Mouse (Mus musculus): ENCODE data around the gene Tnfaip8l1. TPM values are rescaled to one million over a fixed set of nuclear protein-coding genes. Genes with fewer than 3 reads are reported as not detected.

Tnfaip8l1 gene
- polyA plus RNA-seq, 1 experiment from 2014 or later = 8.3 TPM

DNA sequence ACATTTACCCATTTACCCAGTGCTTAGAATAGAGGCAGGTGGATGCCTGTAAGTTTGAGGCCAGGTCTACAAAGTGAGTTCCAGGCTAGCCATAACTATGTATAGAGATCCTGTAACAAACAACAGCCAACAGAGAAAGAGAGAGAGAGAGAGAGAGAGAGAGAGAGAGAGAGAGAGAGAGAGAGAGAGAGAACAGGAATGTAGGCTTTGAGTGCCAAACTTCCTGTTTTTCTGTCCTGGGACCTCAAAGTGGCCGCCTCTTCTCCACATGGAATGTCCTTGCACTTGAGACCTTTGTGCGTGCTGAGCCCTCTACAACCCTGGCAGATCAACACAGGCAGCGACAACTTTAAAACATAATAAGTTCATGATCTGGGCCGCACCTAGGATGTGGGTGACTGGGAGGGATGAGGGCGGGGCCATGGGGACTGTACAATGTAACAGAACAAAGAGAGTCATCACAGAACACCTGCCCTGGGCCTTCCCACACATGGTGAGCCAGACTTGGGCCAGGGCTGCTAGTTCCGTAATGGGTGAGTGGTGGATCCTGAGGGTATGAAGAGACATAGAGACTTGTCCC, 1.3 kb downstream of the Tnfaip8l1 start:
- H3K4me3 ChIP-seq (replicated peaks) = no peak overlapping the region
- H3K4me1 ChIP-seq (replicated peaks) = peaks cover 14% of the 10 kb centered on the region
- no peaks in the 10 kb centered on the region for H3K9me3 ChIP-seq
- peaks cover 10% of the 10 kb centered on the region for H3K27me3 ChIP-seq
- peak overlapping the region; percentile 75 for H3K4me2 ChIP-seq
- H3K36me3 ChIP-seq = no peaks in the 10 kb centered on the region
- H3K27ac ChIP-seq = no peak overlapping the region
- no peak for ATAC-seq (ENCODE audit: insufficient number of reproducible peaks, insufficient read depth, low FRiP score, low TSS enrichment, low read depth)
- WGBS = 80% methylated on average over 6 of the region's 6 CpGs
- H3K9ac ChIP-seq (replicated peaks) = no peak overlapping the region

DNA sequence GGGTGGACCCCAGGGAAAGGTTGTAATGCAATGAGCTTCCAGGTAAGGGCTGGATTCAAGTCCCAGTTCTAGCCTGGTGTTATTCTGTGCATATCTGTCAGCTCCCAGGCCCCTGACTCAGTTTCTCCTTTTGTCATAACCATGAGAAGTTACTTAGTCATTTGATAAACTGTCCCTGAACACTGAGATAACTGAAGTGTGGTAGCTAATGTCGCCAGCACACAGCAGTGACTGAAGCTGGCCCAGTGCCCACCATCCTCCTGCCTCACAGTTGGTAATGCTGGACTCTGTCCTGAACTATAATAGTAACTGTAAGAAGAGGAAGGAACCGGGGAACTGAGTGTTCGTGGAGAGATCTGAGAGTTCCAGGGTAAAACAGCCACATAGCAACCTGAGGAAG, 2.2 kb downstream of the Tnfaip8l1 start:
- Histone ChIP-seq H3K4me1 (replicated peaks) (peaks cover 14% of the 10 kb centered on the region), H3K9ac (replicated peaks) (no peak overlapping the region), H3K4me2 (no peak overlapping the region), H3K27ac (no peak overlapping the region), H3K9me3 (no peaks in the 10 kb centered on the region), H3K27me3 (peaks cover under 1% of the 10 kb centered on the region), H3K4me3 (replicated peaks) (no peak overlapping the region), H3K36me3 (no peaks in the 10 kb centered on the region)
- no peak for ATAC-seq (ENCODE audit: insufficient number of reproducible peaks, insufficient read depth, low FRiP score, low TSS enrichment, low read depth)
- 81% methylated on average over 3 of the region's 3 CpGs for WGBS

DNA sequence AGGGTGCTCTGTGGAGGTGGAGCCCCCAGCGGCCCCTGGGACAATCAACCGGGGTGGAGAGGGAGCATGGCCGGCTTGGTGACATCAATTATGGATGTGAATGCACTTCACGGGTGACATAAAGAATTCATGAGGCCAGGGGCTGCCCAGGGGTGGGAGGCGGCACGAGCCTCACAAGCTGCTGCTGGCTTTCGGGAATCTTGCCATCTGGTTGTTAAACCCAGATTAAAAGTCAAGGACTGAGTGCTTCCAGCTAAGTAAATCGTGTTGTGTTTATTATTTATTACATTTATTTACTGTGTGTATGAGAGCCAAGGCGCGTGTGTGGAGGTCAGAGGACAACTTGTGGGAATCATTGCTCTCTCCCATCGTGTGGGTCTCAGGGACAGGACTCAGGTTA, 3.4 kb downstream of the Tnfaip8l1 start:
- WGBS = 68% methylated on average over 11 of the region's 11 CpGs
- Histone ChIP-seq H3K36me3 (no peaks in the 10 kb centered on the region), H3K4me1 (replicated peaks) (peaks cover 14% of the 10 kb centered on the region), H3K27ac (no peak overlapping the region), H3K4me2 (no peak overlapping the region), H3K27me3 (no peaks in the 10 kb centered on the region), H3K4me3 (replicated peaks) (no peak overlapping the region), H3K9me3 (no peaks in the 10 kb centered on the region), H3K9ac (replicated peaks) (no peak overlapping the region; the same call in 1 of the 2 replicates)
- ATAC-seq (ENCODE audit: insufficient number of reproducible peaks, insufficient read depth, low FRiP score, low TSS enrichment, low read depth) = no peak

DNA sequence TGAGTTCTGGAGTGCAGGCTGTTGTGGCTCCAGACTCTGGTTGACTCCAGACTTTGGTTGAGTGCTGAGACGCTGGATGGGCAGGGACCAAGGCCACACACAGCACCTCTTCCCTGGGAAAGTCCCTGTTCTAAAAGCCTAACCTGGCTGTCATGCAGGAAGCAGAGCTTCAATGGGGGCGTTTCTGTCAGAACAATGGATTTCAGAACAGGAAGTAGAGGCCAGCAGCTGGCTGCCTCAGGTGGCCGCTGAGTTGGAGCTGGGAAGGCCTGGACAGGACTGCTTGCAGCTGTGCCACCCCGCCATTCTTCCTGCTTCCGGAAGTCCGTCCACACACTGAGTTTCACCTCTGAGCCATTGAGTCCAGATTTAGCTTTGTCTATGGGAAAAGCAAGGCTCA, 7.6 kb downstream of the Tnfaip8l1 start:
- WGBS = 70% methylated on average over 6 of the region's 6 CpGs

DNA sequence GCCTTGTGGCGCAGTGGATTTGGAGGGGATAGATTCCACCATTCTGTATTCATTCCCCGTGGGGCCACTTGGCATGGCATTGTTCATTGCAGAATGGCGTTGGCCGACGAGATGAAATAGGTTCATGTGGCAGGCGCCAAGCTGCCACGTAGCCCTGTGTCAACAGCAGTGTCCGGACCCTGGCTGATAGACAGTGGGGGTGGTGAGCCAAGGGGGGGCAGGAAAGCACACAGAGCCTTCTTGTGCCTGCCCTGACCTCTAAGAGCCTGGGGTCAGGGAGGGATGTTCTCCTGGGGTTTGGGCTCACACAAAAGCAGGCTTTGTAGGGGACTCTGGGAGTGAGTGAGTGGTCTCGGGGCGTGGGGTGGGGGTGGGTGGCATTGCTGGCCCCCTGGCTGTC, 8.4 kb downstream of the Tnfaip8l1 start:
- Histone ChIP-seq H3K27ac (0 out of 2 replicates have a peak overlapping the region, but pooled peaks have one; percentile 26), H3K4me3 (replicated peaks) (no peak overlapping the region), H3K27me3 (no peaks in the 10 kb centered on the region), H3K4me1 (replicated peaks) (0 out of 2 replicates have a peak, but pooled peaks cover 3% of the 10 kb centered on the region), H3K36me3 (peaks cover 20% of the 10 kb centered on the region), H3K4me2 (no peak overlapping the region), H3K9me3 (no peaks in the 10 kb centered on the region), H3K9ac (replicated peaks) (no peak overlapping the region)
- 80% methylated on average over 10 of the region's 10 CpGs for WGBS
- no peak for ATAC-seq (ENCODE audit: insufficient number of reproducible peaks, insufficient read depth, low FRiP score, low TSS enrichment, low read depth)

More for the DNA sequence above, 7.6 kb downstream of the Tnfaip8l1 start:
- Histone ChIP-seq H3K27me3 (no peaks in the 10 kb centered on the region), H3K36me3 (peaks cover 12% of the 10 kb centered on the region; the same call in 1 of the 2 replicates), H3K4me1 (replicated peaks) (0 out of 2 replicates have a peak, but pooled peaks cover 3% of the 10 kb centered on the region), H3K4me2 (no peak overlapping the region), H3K27ac (0 out of 2 replicates have a peak overlapping the region, but pooled peaks have one; percentile 26), H3K9me3 (no peaks in the 10 kb centered on the region), H3K4me3 (replicated peaks) (no peak overlapping the region), H3K9ac (replicated peaks) (no peak overlapping the region; the same call in 1 of the 2 replicates)
- no peak for ATAC-seq (ENCODE audit: insufficient number of reproducible peaks, insufficient read depth, low FRiP score, low TSS enrichment, low read depth)

DNA sequence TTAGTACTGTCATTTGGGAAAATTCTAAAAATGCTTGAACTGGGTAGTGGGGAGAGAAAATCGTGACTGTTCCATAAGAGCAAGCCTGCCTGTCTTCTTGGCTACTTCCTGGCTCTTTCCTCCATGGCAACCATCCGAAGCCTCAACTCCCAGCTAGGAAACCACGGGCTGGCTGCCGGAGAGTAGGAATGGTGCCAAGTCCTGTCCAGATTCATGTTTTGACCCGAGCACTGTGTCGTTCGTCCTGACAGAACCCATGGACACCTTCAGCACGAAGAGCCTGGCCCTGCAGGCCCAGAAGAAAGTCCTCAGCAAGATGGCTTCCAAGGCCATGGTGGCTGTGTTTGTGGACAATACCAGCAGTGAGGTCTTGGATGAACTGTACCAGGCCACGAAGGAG, 9.2 kb downstream of the Tnfaip8l1 start:
- 85% methylated on average over 9 of the region's 9 CpGs for WGBS
- Histone ChIP-seq H3K9ac (replicated peaks) (no peak overlapping the region), H3K4me3 (replicated peaks) (no peak overlapping the region), H3K9me3 (no peaks in the 10 kb centered on the region), H3K27me3 (no peaks in the 10 kb centered on the region), H3K27ac (no peak overlapping the region), H3K36me3 (peaks cover 29% of the 10 kb centered on the region), H3K4me1 (replicated peaks) (0 out of 2 replicates have a peak, but pooled peaks cover 3% of the 10 kb centered on the region), H3K4me2 (no peak overlapping the region)
- ATAC-seq (ENCODE audit: insufficient number of reproducible peaks, insufficient read depth, low FRiP score, low TSS enrichment, low read depth) = no peak

DNA sequence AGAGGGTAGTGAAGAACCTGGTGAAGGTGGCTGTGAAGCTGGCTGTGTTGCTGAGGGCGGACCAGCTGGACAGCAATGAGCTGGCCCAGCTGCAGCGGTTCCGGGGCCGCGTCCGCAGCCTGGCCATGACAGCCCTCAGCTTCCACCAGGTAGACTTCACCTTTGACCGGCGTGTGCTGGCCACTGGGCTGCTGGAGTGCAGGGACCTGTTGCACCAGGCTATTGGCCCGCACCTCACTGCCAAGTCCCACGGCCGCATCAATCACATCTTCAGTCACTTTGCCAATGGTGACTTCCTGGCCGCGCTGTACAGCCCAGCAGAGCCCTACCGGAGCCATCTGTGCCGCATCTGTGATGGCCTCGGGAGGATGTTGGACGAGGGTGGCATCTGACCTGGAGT, 9.6 kb downstream of the Tnfaip8l1 start:
- Histone ChIP-seq H3K9me3 (no peaks in the 10 kb centered on the region), H3K9ac (replicated peaks) (no peak overlapping the region), H3K4me2 (no peak overlapping the region), H3K27ac (no peak overlapping the region), H3K4me3 (replicated peaks) (no peak overlapping the region), H3K36me3 (peaks cover 33% of the 10 kb centered on the region), H3K4me1 (replicated peaks) (0 out of 2 replicates have a peak, but pooled peaks cover 3% of the 10 kb centered on the region), H3K27me3 (no peaks in the 10 kb centered on the region)
- ATAC-seq (ENCODE audit: insufficient number of reproducible peaks, insufficient read depth, low FRiP score, low TSS enrichment, low read depth) = no peak
- WGBS = 88% methylated on average over 17 of the region's 17 CpGs

DNA sequence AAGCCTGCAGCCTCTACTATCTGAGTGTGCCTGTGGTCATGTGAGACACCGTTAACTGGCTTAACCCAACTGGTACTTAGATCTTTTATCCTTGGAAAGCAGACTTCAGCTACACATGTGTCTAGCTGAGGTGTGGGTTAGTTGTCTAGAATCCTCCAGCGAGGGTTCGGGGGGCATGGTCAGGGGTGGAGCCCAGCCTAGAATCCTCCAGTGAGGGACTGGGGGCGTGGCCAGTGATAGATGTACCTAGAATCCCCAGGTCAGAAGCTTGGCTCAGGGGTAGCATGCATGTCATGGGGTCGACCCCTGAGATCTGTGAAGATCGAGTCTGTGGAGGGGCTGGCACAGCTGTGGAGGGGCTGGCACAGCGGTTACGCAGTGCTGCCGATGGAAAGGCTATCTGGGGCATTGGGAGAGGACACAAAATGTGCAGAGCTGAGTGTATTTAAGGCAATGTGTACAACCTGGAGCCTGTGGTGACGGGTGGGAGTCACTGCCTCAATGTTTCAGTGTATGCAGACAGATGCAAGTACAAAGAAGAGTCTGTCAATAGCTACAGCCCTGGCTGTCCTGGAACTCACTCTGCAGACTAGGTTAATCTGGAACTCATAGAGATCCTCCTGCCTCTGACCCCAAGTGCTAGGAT, 11.2 kb downstream of the Tnfaip8l1 start:
- no peak overlapping the region for H3K9ac ChIP-seq (replicated peaks)
- ATAC-seq (ENCODE audit: insufficient number of reproducible peaks, insufficient read depth, low FRiP score, low TSS enrichment, low read depth) = no peak
- no peaks in the 10 kb centered on the region for H3K9me3 ChIP-seq

DNA sequence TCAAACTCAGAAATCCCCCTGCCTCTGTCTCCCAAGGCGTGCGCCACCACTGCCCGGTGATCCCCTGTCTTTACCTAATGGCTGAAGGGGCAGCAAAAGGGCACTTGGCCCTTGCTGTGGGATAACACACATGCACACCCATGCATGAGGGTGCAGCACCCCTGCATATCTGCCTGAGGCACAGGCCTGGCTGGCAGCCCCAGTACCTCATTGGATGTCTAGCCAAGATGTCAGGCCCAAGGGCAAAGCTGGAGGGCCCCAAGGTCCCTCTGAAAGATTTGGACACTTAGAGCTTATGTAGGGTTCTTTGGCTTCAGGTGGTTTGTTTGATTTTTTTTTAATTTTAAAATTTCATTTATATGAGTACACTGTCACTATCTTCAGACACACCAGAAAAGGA, 13.1 kb downstream of the Tnfaip8l1 start:
- H3K27me3 ChIP-seq = no peaks in the 10 kb centered on the region
- H3K36me3 ChIP-seq = peaks cover 68% of the 10 kb centered on the region

More for the DNA sequence above, 11.2 kb downstream of the Tnfaip8l1 start:
- 0 out of 2 replicates have a peak, but pooled peaks cover 3% of the 10 kb centered on the region for H3K4me1 ChIP-seq (replicated peaks)
- H3K27me3 ChIP-seq = no peaks in the 10 kb centered on the region
- WGBS = 52% methylated on average over 10 of the region's 10 CpGs
- no peak overlapping the region for H3K4me2 ChIP-seq
- no peak overlapping the region for H3K4me3 ChIP-seq (replicated peaks)
- H3K36me3 ChIP-seq = peaks cover 49% of the 10 kb centered on the region
- H3K27ac ChIP-seq = no peak overlapping the region

DNA sequence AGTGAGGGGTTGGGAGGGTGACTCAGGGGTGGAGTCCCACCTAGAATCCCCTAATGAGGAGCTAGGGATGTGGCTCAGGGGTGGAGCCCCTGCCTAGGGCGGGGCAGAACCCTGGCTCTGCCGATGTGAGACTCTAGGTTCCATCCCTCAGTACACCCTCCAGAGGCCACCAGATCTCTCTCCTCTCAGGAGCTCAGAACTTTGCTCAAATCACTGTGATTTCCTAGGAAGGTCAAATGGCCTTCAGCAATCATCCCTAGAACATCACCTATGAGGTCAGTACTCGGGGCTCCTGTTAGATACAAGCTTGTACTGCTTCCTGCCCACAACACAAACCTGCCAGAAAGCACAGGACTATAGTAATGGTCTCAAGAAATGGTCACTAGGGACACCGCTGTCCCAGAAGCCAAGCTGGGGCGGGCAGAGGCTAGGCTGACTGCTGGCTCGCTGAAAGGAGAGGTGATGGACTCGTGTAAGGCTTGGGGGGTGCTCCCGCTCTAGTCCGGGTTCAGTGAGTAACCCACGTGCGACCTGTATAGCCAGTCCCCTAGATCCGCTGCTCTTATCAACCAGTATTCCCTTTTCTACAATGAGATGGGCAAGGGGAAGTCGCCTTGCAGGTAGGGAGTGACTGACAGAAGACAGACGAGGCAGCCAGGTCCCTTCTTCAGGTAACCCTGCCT, 20.8 kb downstream of the Tnfaip8l1 start:
- no peaks in the 10 kb centered on the region for H3K27me3 ChIP-seq
- peak overlapping the region; percentile 74 for H3K27ac ChIP-seq
- peak overlapping the region; percentile 81 for H3K4me3 ChIP-seq (replicated peaks)
- no peaks in the 10 kb centered on the region for H3K9me3 ChIP-seq
- peaks cover 27% of the 10 kb centered on the region for H3K4me1 ChIP-seq (replicated peaks)
- H3K9ac ChIP-seq (replicated peaks) = peak overlapping the region; percentile 74
- H3K36me3 ChIP-seq = peaks cover 59% of the 10 kb centered on the region
- under 1% methylated on average over 14 of the region's 14 CpGs for WGBS
- peak overlapping the region; percentile 94 for H3K4me2 ChIP-seq
- peak; percentile 15; the same call in 1 of the 2 replicates for ATAC-seq (ENCODE audit: insufficient number of reproducible peaks, insufficient read depth, low FRiP score, low TSS enrichment, low read depth)

More for the DNA sequence above, 13.1 kb downstream of the Tnfaip8l1 start:
- Histone ChIP-seq H3K4me2 (no peak overlapping the region), H3K9me3 (no peaks in the 10 kb centered on the region), H3K9ac (replicated peaks) (no peak overlapping the region), H3K27ac (no peak overlapping the region), H3K4me1 (replicated peaks) (0 out of 2 replicates have a peak, but pooled peaks cover 3% of the 10 kb centered on the region), H3K4me3 (replicated peaks) (no peak overlapping the region)
- WGBS = 98% methylated on average over 3 of the region's 3 CpGs
- ATAC-seq (ENCODE audit: insufficient number of reproducible peaks, insufficient read depth, low FRiP score, low TSS enrichment, low read depth) = no peak

DNA sequence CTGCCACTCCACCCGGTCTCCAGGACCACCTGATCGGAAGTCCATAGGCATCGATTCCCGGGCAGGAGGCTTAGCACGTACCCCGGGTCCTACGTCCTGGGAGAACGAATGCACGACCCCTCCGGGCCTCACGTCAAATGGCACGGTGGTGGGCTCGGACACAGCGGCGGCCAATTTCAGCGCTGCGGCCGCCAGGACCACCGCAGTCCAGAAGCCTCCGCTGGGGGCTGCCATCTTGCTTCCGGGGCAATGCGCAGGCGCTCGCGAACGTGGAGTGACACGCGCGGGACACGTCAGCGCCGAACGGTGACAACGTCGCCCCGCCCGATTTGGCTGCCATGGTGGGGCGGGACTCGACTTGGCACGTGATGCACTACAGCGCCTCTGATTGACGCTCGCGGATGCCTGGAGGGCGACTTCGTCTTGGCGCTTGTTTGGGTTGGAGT, 21.4 kb downstream of the Tnfaip8l1 start, which contains the start of gene Mydgf:
Gene Mydgf, minus strand, starts transcription at position 263 of the 446 bp plus-strand sequence.
- peak within 1 kb of the TSS; percentile 74 for H3K9ac ChIP-seq (replicated peaks)
- H3K9me3 ChIP-seq = no peaks in the 10 kb centered on the region
- ATAC-seq (ENCODE audit: insufficient number of reproducible peaks, insufficient read depth, low FRiP score, low TSS enrichment, low read depth) = peak; percentile 83
- peak within 1 kb of the TSS; percentile 74 for H3K27ac ChIP-seq
- H3K4me3 ChIP-seq (replicated peaks) = peak within 1 kb of the TSS; percentile 81
- H3K27me3 ChIP-seq = no peaks in the 10 kb centered on the region
- H3K4me1 ChIP-seq (replicated peaks) = peaks cover 27% of the 10 kb centered on the region
- peak within 1 kb of the TSS; percentile 94 for H3K4me2 ChIP-seq
- WGBS = under 1% methylated on average over 47 of the region's 47 CpGs
- peaks cover 59% of the 10 kb centered on the region for H3K36me3 ChIP-seq
